Mouse (Mus musculus): ENCODE data around the gene Acnat1.
"Not testable (repeated sequence)": the region's sequence is repeated elsewhere in the genome, so short reads cannot be mapped to it uniquely, and the experiment has no call there.

The Acnat1 gene

GRCm38 (mm10) chr4:49473435-49474100 lies at the start of gene Acnat1:
Gene Acnat1, minus strand, starts transcription at chr4:49473912.
- no peak for DNase-seq (ENCODE audit: extremely low spot score, low spot score)

GRCm38 (mm10) chr4:49522576-49522975 lies 48.9 kb upstream of the Acnat1 start:
- DNase-seq (ENCODE audit: extremely low spot score, low spot score) = no peak

GRCm38 (mm10) chr4:49521346-49521745 lies 47.6 kb upstream of the Acnat1 start:
- DNase-seq (ENCODE audit: extremely low spot score, low spot score) = no peak

- DNase-seq (ENCODE audit: extremely low spot score, low spot score) = peak; percentile 88
Measured at GRCm38 (mm10) chr4:49520572-49521340, 47.0 kb upstream of the Acnat1 start, which contains the start of the genes Mrpl50 and Zfp189. Gene Mrpl50, minus strand, starts transcription at chr4:49521093. Gene Zfp189, plus strand, starts transcription at chr4:49521176.

GRCm38 (mm10) chr4:49519476-49519875 lies 45.8 kb upstream of the Acnat1 start:
- no peak for DNase-seq (ENCODE audit: extremely low spot score, low spot score)

GRCm38 (mm10) chr4:49514441-49514840 lies 40.7 kb upstream of the Acnat1 start:
- no peak for DNase-seq (ENCODE audit: extremely low spot score, low spot score)

GRCm38 (mm10) chr4:49512636-49513035 lies 38.9 kb upstream of the Acnat1 start:
- no peak for DNase-seq (ENCODE audit: extremely low spot score, low spot score)

GRCm38 (mm10) chr4:49510236-49510835 lies 36.6 kb upstream of the Acnat1 start:
- DNase-seq (ENCODE audit: extremely low spot score, low spot score) = not testable (repeated sequence)

GRCm38 (mm10) chr4:49509183-49509582 lies 35.5 kb upstream of the Acnat1 start:
- DNase-seq (ENCODE audit: extremely low spot score, low spot score) = no peak

- DNase-seq (ENCODE audit: extremely low spot score, low spot score) = no peak
Measured at GRCm38 (mm10) chr4:49506386-49506785, 32.7 kb upstream of the Acnat1 start, which contains the start of gene Baat. Gene Baat, minus strand, starts transcription at chr4:49506557.

- no peak for DNase-seq (ENCODE audit: extremely low spot score, low spot score)
Measured at GRCm38 (mm10) chr4:49503563-49503962, 29.9 kb upstream of the Acnat1 start.

- DNase-seq (ENCODE audit: extremely low spot score, low spot score) = not testable (repeated sequence)
Measured at GRCm38 (mm10) chr4:49485934-49486650, 12.4 kb upstream of the Acnat1 start.

GRCm38 (mm10) chr4:49485442-49485841 lies 11.7 kb upstream of the Acnat1 start:
- DNase-seq (ENCODE audit: extremely low spot score, low spot score) = no peak

GRCm38 (mm10) chr4:49480896-49481295 lies 7.2 kb upstream of the Acnat1 start:
- DNase-seq (ENCODE audit: extremely low spot score, low spot score) = no peak

- no peak for DNase-seq (ENCODE audit: extremely low spot score, low spot score)
Measured at GRCm38 (mm10) chr4:49480104-49480760, 6.5 kb upstream of the Acnat1 start.

GRCm38 (mm10) chr4:49479035-49479434 lies 5.3 kb upstream of the Acnat1 start:
- DNase-seq (ENCODE audit: extremely low spot score, low spot score) = not testable (repeated sequence)

- DNase-seq (ENCODE audit: extremely low spot score, low spot score) = no peak
Measured at GRCm38 (mm10) chr4:49478118-49478877, 4.6 kb upstream of the Acnat1 start.

- no peak for DNase-seq (ENCODE audit: extremely low spot score, low spot score)
Measured at GRCm38 (mm10) chr4:49474583-49474982, 871 bp upstream of the Acnat1 start.

- DNase-seq (ENCODE audit: extremely low spot score, low spot score) = no peak
Measured at GRCm38 (mm10) chr4:49469435-49470151, 4.1 kb downstream of the Acnat1 start.

GRCm38 (mm10) chr4:49467360-49467759 lies 6.4 kb downstream of the Acnat1 start:
- DNase-seq (ENCODE audit: extremely low spot score, low spot score) = no peak

Data from neural tube, embryonic 10.5 days (tissue).